Mouse (Mus musculus): ENCODE data around the gene Gm20605.

Gene Gm20605

GRCm38 (mm10) chr5:137652474-137652873 lies 23.5 kb downstream of the Gm20605 start:
- peak; percentile 50 for DNase-seq (ENCODE audit: low spot score)

GRCm38 (mm10) chr5:137653366-137653765 lies 24.4 kb downstream of the Gm20605 start:
- DNase-seq (ENCODE audit: low spot score) = no peak

GRCm38 (mm10) chr5:137654746-137655145 lies 25.8 kb downstream of the Gm20605 start:
- DNase-seq (ENCODE audit: low spot score) = no peak

GRCm38 (mm10) chr5:137656977-137657376 lies 28.0 kb downstream of the Gm20605 start:
- DNase-seq (ENCODE audit: low spot score) = peak; percentile 68

GRCm38 (mm10) chr5:137660064-137660688 lies 31.2 kb downstream of the Gm20605 start:
- no peak for DNase-seq (ENCODE audit: low spot score)

- no peak for DNase-seq (ENCODE audit: low spot score)
Observed at GRCm38 (mm10) chr5:137663057-137663456, 34.1 kb downstream of the Gm20605 start.

- no peak for DNase-seq (ENCODE audit: low spot score)
Observed at GRCm38 (mm10) chr5:137668971-137669370, 40.0 kb downstream of the Gm20605 start.

- no peak for DNase-seq (ENCODE audit: low spot score)
Observed at GRCm38 (mm10) chr5:137670240-137670639, 41.3 kb downstream of the Gm20605 start.

GRCm38 (mm10) chr5:137671443-137672240 lies 42.7 kb downstream of the Gm20605 start:
- peak; percentile 68 for DNase-seq (ENCODE audit: low spot score)

- no peak for DNase-seq (ENCODE audit: low spot score)
Observed at GRCm38 (mm10) chr5:137672361-137672760, 43.4 kb downstream of the Gm20605 start.

GRCm38 (mm10) chr5:137673015-137673414 lies 44.0 kb downstream of the Gm20605 start:
- DNase-seq (ENCODE audit: low spot score) = no peak

GRCm38 (mm10) chr5:137674786-137675185 lies 45.8 kb downstream of the Gm20605 start:
- DNase-seq (ENCODE audit: low spot score) = no peak

- DNase-seq (ENCODE audit: low spot score) = no peak
Observed at GRCm38 (mm10) chr5:137677859-137678258, 48.9 kb downstream of the Gm20605 start.

- DNase-seq (ENCODE audit: low spot score) = no peak
Observed at GRCm38 (mm10) chr5:137678736-137679135, 49.8 kb downstream of the Gm20605 start.

GRCm38 (mm10) chr5:137679726-137680125 lies 50.8 kb downstream of the Gm20605 start:
- no peak for DNase-seq (ENCODE audit: low spot score)

- DNase-seq (ENCODE audit: low spot score) = no peak
Observed at GRCm38 (mm10) chr5:137682526-137682925, 53.6 kb downstream of the Gm20605 start.

GRCm38 (mm10) chr5:137683388-137684293 lies 54.7 kb downstream of the Gm20605 start:
- no peak for DNase-seq (ENCODE audit: low spot score)

- DNase-seq (ENCODE audit: low spot score) = peak; percentile 96
Observed at GRCm38 (mm10) chr5:137684294-137685123, 55.5 kb downstream of the Gm20605 start, which contains the start of gene Agfg2. Agfg2 (minus strand) TSS chr5:137684726.

GRCm38 (mm10) chr5:137685653-137686052 lies 56.7 kb downstream of the Gm20605 start:
- no peak for DNase-seq (ENCODE audit: low spot score)

- DNase-seq (ENCODE audit: low spot score) = no peak
Observed at GRCm38 (mm10) chr5:137686127-137686790, 57.3 kb downstream of the Gm20605 start.

- no peak for DNase-seq (ENCODE audit: low spot score)
Observed at GRCm38 (mm10) chr5:137689974-137690373, 61.0 kb downstream of the Gm20605 start.
